Mouse (Mus musculus) hindlimb bud, embryonic 11.5 days (tissue): ENCODE data around the gene Zbtb20.

Experiments
- DNase-seq: peaks from one replicate; pipeline ENCODE4 v3.0.0-alpha.2; 2012; ENCODE audit warnings: low read depth, low spot score; ENCODE audit errors: extremely low spot score

Zbtb20 gene

GRCm38 (mm10) chr16:43672697-43673096 lies 797.0 kb downstream of the Zbtb20 start:
- no peak for DNase-seq

GRCm38 (mm10) chr16:43674400-43674799 lies 798.7 kb downstream of the Zbtb20 start:
- DNase-seq, result no peak

GRCm38 (mm10) chr16:43687968-43688367 lies 812.3 kb downstream of the Zbtb20 start:
- DNase-seq, result no peak

GRCm38 (mm10) chr16:43690211-43690690 lies 814.6 kb downstream of the Zbtb20 start:
- DNase-seq, result no peak

- no peak for DNase-seq
Measured at GRCm38 (mm10) chr16:43690912-43691311, 815.2 kb downstream of the Zbtb20 start.

- no peak for DNase-seq
Measured at GRCm38 (mm10) chr16:43691741-43692140, 816.1 kb downstream of the Zbtb20 start.
